Mouse (Mus musculus) kidney, postnatal 36 days (tissue): ENCODE results near the gene Rbm47.

Source experiments
- DNase-seq, 2 experiments: peaks; one replicate each; pipeline ENCODE4 v3.0.0; 2021 to 2022; ENCODE audit warnings: mixed read lengths in 2 of 2

Rbm47 gene

DNA sequence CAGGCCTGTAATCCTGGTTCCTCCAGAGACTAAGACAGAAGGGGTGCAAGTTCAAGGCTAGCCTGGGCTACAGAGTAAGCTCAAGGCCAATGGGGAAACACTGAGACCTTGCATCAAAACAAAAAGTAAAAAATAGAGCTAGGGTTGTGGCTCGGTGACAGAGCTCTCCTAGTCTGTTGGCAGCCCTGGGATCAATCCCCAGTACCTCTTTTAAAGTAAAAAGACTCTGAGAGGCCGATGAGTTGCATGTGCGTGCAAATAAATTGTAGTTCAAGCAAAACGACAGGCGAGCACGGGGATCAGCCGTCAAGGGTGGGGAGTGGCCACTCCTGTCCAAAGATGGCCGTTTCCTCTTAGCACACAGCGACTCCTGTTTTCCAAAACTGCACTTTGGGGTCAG, 48.0 kb downstream of the Rbm47 start:
- no peak for DNase-seq

GRCm38 (mm10) chr5:66124089-66124400, 48.9 kb downstream of the Rbm47 start:
- no peak for DNase-seq

DNA sequence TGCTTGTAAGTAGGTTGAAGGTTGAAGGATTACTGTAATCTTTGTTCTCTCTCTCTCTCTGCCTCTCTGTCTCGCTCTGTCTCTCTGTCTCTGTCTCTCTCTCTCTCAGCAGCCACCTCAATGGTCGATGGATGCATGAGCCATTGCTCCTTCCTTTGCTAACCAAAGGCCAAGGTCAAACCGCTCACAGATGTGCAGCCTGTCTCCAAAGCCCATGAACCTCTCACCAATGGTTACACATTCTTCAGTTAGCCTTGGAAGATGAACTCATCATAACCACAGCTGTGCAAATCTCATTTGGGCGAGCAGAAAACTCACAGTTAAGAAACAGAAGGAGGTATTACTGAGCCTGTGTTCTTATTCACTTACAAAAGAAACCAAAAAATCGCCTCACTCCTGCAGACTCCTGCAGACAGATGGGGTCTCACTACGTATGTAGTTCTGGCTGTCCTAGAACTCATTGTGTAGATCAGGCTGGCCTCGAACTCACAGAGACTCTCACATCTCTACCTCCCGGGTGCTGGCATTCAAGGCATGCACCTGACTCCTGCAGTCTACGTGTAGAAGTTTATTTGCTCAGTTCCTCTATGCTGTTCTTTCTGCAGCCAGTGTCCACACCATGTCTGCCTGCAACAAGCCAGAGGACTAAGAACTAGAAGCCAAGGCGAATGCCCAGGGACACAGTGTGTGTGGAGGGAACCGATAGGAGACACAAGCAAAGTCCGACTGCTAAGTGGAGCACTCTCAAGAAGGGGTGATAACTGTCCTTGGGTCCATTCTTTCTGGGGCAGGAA, 49.4 kb downstream of the Rbm47 start:
- no peak for DNase-seq

DNA sequence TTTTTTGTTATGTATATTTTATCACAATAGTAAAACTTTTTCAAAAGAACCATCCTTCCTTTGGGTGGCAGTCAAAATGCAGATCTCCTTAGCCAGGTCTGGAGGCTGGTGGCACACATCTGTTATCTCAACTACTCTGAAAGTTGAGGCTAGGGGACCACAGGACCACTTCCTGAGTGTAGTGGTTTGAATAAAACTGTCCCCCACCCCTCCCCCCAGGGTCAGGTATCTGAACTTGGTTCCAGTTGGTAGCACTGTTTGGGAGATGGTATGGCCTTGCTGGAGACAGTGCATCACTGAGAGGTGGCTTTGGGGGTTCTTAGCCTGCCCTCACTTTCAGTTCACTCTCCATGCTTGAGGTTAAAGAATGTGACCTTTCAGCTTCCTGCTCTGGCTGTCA, 51.7 kb downstream of the Rbm47 start:
- DNase-seq: no peak

GRCm38 (mm10) chr5:66114751-66115150, 58.2 kb downstream of the Rbm47 start:
- peak; percentile 43 to 44 for DNase-seq

DNA sequence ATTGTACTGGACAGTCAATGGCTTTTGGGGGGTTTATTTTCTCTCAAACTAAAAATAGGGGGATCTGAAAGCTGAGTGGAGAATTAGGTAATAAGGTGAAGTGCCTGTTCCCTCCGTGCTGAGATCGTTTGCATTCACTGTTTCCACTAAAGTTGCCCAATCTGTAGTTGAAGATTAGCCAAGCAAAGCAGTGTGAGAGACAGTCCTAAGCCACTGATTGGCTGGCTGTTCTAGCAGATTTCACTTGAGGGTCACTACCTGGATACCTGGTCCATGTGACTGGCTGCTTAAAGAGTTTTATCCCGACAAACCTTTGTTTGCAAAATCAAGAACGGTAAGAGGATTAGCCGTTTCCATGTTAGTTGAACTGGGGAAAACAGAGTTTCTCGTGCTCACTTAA, 58.7 kb downstream of the Rbm47 start:
- peak; percentile 66 to 93 for DNase-seq

DNA sequence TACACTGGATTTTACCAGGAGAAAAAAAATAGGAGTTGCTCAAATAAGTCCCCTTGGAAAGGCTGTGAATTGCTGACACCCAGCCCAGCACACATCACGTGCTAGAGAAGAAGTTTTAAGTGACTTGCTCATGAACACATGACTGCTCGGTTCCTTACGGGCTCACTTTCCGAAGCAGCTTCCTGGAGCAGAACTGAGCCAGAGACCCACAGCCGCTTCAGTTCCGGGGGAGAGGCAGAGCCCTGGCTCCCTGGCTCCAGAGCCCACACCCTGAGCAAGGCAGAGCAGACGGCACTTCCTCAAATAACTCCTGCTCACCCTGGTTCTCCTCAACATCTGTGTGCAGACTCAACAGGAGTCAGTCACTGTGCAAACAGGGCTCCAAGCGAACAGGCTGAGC, 60.9 kb downstream of the Rbm47 start:
- DNase-seq: peak; percentile 44 to 55

GRCm38 (mm10) chr5:66106372-66106771, 66.5 kb downstream of the Rbm47 start:
- DNase-seq: no peak

- no peak for DNase-seq
Observed at GRCm38 (mm10) chr5:66105946-66106345, 67.0 kb downstream of the Rbm47 start.

- DNase-seq: peak in 1 of 2 experiments; percentile 35
Observed at GRCm38 (mm10) chr5:66105366-66105765, 67.6 kb downstream of the Rbm47 start.

- DNase-seq: no peak
Observed at GRCm38 (mm10) chr5:66103386-66103785, 69.5 kb downstream of the Rbm47 start.

GRCm38 (mm10) chr5:66102821-66103220, 70.1 kb downstream of the Rbm47 start:
- DNase-seq: no peak

DNA sequence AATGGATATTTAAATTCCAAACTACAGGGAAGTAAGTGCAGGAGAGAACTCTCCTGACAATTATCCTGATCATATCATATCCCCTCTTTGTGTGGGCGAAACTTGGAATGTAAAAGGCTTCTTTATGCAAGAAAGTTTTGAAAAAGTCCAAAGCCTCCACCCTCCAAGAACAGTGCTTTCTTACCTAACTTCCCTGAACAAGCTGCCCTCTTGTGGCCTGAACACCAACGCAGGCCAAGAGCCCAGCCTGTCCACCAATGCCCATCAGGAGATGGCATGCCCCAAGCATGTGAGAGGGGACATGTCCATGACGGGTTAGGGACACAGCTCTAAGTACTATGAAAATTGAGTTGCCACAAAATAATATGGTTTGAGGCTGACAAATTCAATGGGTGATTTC, 71.3 kb downstream of the Rbm47 start:
- DNase-seq: peak; percentile 67 to 79

DNA sequence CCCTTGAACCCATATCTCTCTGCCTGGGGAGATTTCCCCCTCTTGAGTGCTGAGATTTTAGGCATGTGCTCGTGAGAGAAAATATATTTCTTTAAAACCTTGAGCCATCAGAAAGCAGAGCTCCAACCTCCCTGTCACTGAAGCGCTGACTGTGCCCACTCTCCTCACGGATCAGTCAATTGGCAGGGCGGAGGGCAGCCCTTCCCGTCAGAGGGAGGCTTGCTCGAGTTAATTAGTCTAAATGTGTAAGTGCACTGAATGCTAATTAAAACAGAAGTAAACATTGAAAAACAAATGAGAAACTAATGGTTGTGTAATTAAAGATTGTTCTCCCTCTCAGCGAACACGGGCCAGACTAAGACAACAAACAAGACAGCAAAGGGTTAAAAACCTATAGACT, 72.6 kb downstream of the Rbm47 start:
- no peak for DNase-seq

DNA sequence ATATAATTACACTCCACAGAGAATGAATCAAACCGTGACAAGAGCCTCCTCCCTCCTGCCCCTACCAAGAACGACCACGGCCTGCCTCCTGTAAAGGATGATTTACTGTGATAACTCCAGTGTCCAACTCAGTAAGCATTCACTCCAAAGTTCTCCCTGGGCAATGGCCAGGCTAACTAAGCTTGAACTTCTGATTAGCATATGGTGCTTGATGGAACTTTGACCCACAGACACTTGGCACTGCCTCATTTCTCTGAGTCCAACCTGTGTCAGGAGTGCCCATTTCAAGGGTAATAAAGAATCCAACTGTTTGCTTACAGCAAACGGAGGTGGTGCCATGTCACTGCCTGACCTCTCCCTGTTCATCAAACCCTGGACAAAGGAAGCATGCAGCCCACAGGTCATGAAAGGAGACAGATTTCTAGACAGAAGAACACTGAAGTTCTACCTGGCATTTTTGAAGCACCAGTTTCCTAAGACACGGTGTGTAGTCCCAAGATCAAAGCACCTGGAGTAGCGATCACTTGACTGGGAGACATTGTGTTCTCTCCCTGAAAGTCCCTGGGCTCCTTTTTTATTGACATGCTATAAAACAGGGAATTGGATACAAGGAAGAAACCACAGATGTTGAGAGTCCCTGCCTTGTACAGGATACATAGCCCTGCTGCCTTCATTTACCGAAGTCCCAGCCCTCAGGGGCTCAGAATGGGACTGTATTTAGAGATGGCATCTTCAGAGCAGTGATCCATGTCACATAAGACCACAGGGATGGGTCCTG, 74.6 kb downstream of the Rbm47 start:
- peak; percentile 81 to 93 for DNase-seq

DNA sequence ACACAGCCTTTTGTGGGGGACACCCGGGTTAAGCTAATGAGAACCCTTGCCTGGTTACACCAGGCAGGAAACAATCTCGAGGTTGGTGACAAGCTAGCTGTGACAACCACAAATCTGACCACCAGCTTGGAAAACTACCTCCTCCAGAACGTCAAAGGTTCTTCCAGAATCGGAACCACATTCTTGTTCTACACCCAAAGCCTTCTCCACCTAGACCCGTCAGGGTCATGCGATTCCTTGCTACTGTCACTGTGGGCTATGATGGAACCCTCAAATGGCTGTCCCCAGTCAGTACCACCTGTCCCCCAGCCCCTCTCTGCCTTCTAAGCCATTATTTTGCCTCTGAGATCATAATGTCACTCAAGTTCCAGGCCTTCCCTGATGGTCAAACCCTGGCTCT, 76.8 kb downstream of the Rbm47 start:
- no peak for DNase-seq

DNA sequence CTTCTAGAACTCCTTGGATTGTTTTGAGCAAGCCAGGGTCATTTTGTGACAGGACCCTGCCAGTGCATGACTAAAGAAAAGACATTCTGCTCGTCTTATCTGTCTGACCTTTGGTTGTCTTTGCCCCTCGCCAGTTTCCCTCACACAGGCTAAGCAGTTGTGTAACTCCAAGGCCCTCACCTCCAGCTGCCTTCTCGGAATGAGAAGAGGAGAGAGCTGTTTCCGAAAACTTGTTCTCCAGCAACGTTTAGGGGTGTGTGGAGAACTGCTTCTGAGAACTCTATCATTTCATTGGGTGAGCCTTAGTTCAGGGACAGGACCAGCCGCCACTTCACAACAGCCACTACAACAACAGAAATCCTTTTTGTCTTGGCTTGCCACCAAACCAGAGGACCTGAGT, 77.8 kb downstream of the Rbm47 start:
- no peak for DNase-seq

DNA sequence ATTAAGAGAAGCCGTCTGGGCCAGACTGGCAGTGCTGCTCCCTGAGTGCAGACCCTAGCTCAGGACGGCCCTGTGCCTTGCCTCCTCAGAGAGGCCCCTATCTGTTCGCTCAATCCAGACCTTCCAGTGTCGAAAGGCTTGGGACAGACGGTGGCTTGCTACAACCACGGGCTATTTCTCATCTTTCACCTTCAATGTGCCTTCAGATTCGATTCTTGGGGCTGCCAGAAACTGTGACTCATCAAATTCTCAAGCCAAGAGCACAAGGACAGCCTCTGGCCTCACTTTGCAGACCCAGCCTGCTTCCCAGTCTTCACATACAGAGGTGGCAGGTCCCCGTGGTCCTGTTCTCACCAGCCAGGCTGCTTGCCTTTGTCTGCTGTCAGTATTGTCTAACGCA, 82.9 kb downstream of the Rbm47 start:
- DNase-seq: peak; percentile 51 to 65

- no peak for DNase-seq
Observed at GRCm38 (mm10) chr5:66089600-66089999, 83.3 kb downstream of the Rbm47 start.

DNA sequence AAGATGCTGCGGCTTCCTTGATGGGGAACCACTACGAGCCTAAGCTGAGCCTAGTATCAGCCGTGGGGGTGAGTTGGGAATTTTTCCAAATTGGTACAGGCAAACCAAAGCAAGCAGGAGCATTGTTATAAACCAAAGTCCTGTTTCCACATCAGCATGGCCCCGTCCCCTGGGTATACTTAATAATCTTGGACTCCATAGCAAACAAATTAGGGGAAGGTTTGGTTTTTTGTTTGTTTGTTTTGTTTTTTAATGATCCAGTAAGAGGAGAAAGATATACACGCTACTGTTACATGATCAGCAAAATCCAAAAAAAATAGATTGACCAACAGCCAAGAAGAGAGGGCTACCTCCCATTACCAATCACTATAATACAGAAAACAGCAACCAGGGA, 84.0 kb downstream of the Rbm47 start:
- no peak for DNase-seq

- DNase-seq: no peak
Observed at GRCm38 (mm10) chr5:66088247-66088901, 84.5 kb downstream of the Rbm47 start.

GRCm38 (mm10) chr5:66086952-66087351, 86.0 kb downstream of the Rbm47 start:
- DNase-seq: no peak

- DNase-seq: no peak
Observed at GRCm38 (mm10) chr5:66086304-66086703, 86.6 kb downstream of the Rbm47 start.

GRCm38 (mm10) chr5:66085478-66085877, 87.4 kb downstream of the Rbm47 start:
- no peak for DNase-seq
